Mouse (Mus musculus): ENCODE results near the gene Peli2. TPM values are rescaled to one million over a fixed set of nuclear protein-coding genes. Genes with fewer than 3 reads are reported as not detected.

Peli2 gene
- polyA plus RNA-seq, 1 experiment from 2014 or later, result 11.7 TPM

- Histone ChIP-seq H3K27me3 (replicated peaks; ENCODE audit: insufficient read depth, low read length) (no peaks in the 10 kb centered on the region), H3K4me1 (ENCODE audit: insufficient read depth, low read depth, low read length) (no peaks in the 10 kb centered on the region), H3K9me3 (ENCODE audit: low read length) (no peaks in the 10 kb centered on the region), H3K36me3 (ENCODE audit: insufficient read depth, low read length) (no peaks in the 10 kb centered on the region), H3K27ac (ENCODE audit: low read length) (no peak overlapping the region), H3K4me2 (replicated peaks; ENCODE audit: low read depth, low read length) (no peak overlapping the region), H3K4me3 (ENCODE audit: low read depth, low read length) (no peak overlapping the region), H3K9ac (replicated peaks; ENCODE audit: low read depth) (no peak overlapping the region)
- peak; percentile 58 for ATAC-seq
- 13% methylated on average over 8 of the region's 8 CpGs for WGBS
- peak; percentile 32 for DNase-seq (ENCODE audit: low spot score)
- no peak for TF ChIP-seq EP300 (IDR thresholded peaks at IDR 0.05)
- no peak for TF ChIP-seq CTCF (IDR thresholded peaks at IDR 0.05)
Measured at GRCm38 (mm10) chr14:48172026-48172425, 51.4 kb downstream of the Peli2 start.

GRCm38 (mm10) chr14:48172876-48173275, 52.3 kb downstream of the Peli2 start:
- ATAC-seq, result no peak
- Histone ChIP-seq H3K4me2 (replicated peaks; ENCODE audit: low read depth, low read length) (no peak overlapping the region), H3K4me3 (ENCODE audit: low read depth, low read length) (no peak overlapping the region), H3K36me3 (ENCODE audit: insufficient read depth, low read length) (no peaks in the 10 kb centered on the region), H3K9me3 (ENCODE audit: low read length) (no peaks in the 10 kb centered on the region), H3K27me3 (replicated peaks; ENCODE audit: insufficient read depth, low read length) (no peaks in the 10 kb centered on the region), H3K4me1 (ENCODE audit: insufficient read depth, low read depth, low read length) (no peaks in the 10 kb centered on the region), H3K9ac (replicated peaks; ENCODE audit: low read depth) (no peak overlapping the region), H3K27ac (ENCODE audit: low read length) (no peak overlapping the region)
- TF ChIP-seq EP300 (IDR thresholded peaks at IDR 0.05), result no peak
- no peak for TF ChIP-seq CTCF (IDR thresholded peaks at IDR 0.05)
- no peak for DNase-seq (ENCODE audit: low spot score)
- 81% methylated on average over 8 of the region's 8 CpGs for WGBS

DNA sequence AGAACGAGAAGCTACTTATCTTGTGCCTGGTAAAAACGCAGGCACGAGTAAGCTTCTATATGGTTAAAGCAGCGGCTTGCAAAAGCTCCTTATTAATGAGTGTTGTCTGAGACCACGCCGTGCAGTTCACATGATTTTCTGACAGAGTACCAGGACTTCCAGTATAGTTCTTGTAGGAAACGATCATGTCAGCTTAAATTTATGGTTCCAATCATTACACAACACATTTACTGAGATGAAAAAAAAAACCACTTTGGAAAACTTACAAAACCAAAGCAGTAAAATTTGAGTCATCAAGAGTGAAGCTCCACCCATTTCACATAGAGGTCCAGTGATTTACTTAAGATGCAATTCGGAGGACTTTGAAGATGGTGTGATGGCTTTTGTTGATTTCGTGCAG, 53.2 kb downstream of the Peli2 start:
- H3K27ac ChIP-seq (ENCODE audit: low read length), result no peak overlapping the region
- H3K27me3 ChIP-seq (replicated peaks; ENCODE audit: insufficient read depth, low read length), result no peaks in the 10 kb centered on the region
- no peaks in the 10 kb centered on the region for H3K9me3 ChIP-seq (ENCODE audit: low read length)
- TF ChIP-seq CTCF (IDR thresholded peaks at IDR 0.05), result no peak
- TF ChIP-seq EP300 (IDR thresholded peaks at IDR 0.05), result 0 out of 2 replicates have a peak, but pooled peaks have one; percentile 58
- H3K4me1 ChIP-seq (ENCODE audit: insufficient read depth, low read depth, low read length), result no peaks in the 10 kb centered on the region
- no peak overlapping the region for H3K4me3 ChIP-seq (ENCODE audit: low read depth, low read length)
- 61% methylated on average over 9 of the region's 9 CpGs for WGBS
- DNase-seq (ENCODE audit: low spot score) (peak; percentile 84), ATAC-seq (peak; percentile 56; the same call in 1 of the 2 replicates)
- no peak overlapping the region for H3K4me2 ChIP-seq (replicated peaks; ENCODE audit: low read depth, low read length)
- H3K36me3 ChIP-seq (ENCODE audit: insufficient read depth, low read length), result no peaks in the 10 kb centered on the region
- H3K9ac ChIP-seq (replicated peaks; ENCODE audit: low read depth), result no peak overlapping the region

- Histone ChIP-seq H3K27me3 (replicated peaks; ENCODE audit: insufficient read depth, low read length) (no peaks in the 10 kb centered on the region), H3K9me3 (ENCODE audit: low read length) (no peaks in the 10 kb centered on the region), H3K4me3 (ENCODE audit: low read depth, low read length) (no peak overlapping the region), H3K27ac (ENCODE audit: low read length) (no peak overlapping the region), H3K36me3 (ENCODE audit: insufficient read depth, low read length) (no peaks in the 10 kb centered on the region), H3K4me2 (replicated peaks; ENCODE audit: low read depth, low read length) (no peak overlapping the region), H3K4me1 (ENCODE audit: insufficient read depth, low read depth, low read length) (no peaks in the 10 kb centered on the region), H3K9ac (replicated peaks; ENCODE audit: low read depth) (no peak overlapping the region)
- DNase-seq (ENCODE audit: low spot score) (no peak), ATAC-seq (no peak)
- no peak for TF ChIP-seq CTCF (IDR thresholded peaks at IDR 0.05)
- 67% methylated on average over 4 of the region's 4 CpGs for WGBS
Measured at GRCm38 (mm10) chr14:48174356-48174755, 53.7 kb downstream of the Peli2 start.

DNA sequence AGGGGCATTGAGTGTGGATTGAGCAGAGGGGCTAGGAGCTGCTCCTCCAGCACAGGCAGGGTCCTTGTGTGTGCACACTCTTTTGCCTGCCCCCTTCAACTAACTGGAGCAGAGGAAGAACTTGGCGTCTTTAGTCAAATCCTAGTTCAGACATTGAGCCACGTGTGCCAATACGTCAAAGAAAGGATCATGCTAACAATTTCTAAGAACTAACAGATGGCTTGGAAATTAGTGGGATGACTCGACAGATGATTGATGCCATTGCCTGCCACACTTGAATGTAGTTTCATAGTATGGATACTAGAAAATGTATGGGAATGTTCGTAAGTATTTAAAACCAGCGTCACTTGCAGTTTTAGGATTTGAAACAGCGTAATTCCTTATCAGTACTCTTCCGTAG, 54.5 kb downstream of the Peli2 start:
- Histone ChIP-seq H3K36me3 (ENCODE audit: insufficient read depth, low read length) (no peaks in the 10 kb centered on the region), H3K27ac (ENCODE audit: low read length) (no peak overlapping the region), H3K4me2 (replicated peaks; ENCODE audit: low read depth, low read length) (no peak overlapping the region), H3K27me3 (replicated peaks; ENCODE audit: insufficient read depth, low read length) (no peaks in the 10 kb centered on the region), H3K4me1 (ENCODE audit: insufficient read depth, low read depth, low read length) (no peaks in the 10 kb centered on the region), H3K9me3 (ENCODE audit: low read length) (no peaks in the 10 kb centered on the region), H3K4me3 (ENCODE audit: low read depth, low read length) (no peak overlapping the region), H3K9ac (replicated peaks; ENCODE audit: low read depth) (no peak overlapping the region)
- whole genome bisulfite sequencing, result 80% methylated on average over 8 of the region's 8 CpGs
- TF ChIP-seq CTCF (IDR thresholded peaks at IDR 0.05) (no peak), EP300 (IDR thresholded peaks at IDR 0.05) (no peak)
- ATAC-seq (no peak), DNase-seq (ENCODE audit: low spot score) (no peak)

- Histone ChIP-seq H3K4me2 (replicated peaks; ENCODE audit: low read depth, low read length) (no peak overlapping the region), H3K9me3 (ENCODE audit: low read length) (peaks cover 2% of the 10 kb centered on the region; the same call in 1 of the 2 replicates), H3K36me3 (ENCODE audit: insufficient read depth, low read length) (no peaks in the 10 kb centered on the region), H3K27ac (ENCODE audit: low read length) (no peak overlapping the region), H3K27me3 (replicated peaks; ENCODE audit: insufficient read depth, low read length) (no peaks in the 10 kb centered on the region), H3K4me3 (ENCODE audit: low read depth, low read length) (no peak overlapping the region), H3K9ac (replicated peaks; ENCODE audit: low read depth) (no peak overlapping the region), H3K4me1 (ENCODE audit: insufficient read depth, low read depth, low read length) (no peaks in the 10 kb centered on the region)
- no peak for ATAC-seq
- TF ChIP-seq EP300 (IDR thresholded peaks at IDR 0.05) (no peak), CTCF (IDR thresholded peaks at IDR 0.05) (no peak)
- WGBS, result 65% methylated on average over 15 of the region's 15 CpGs
- DNase-seq (ENCODE audit: low spot score), result no peak
Measured at GRCm38 (mm10) chr14:48178304-48178995, 57.8 kb downstream of the Peli2 start.
